ENCODE assay signal across 23 mouse cellular contexts in genomic region chr8:10821901-10822300, GRCm38 (mm10).
DNase-seq lines count a peak whose midpoint lies in the region; ATAC-seq lines count a peak whose summit lies in the region.
"Had no signal": no experiment of that assay in that cellular context is flagged by ENCODE, and none has a peak within 500 bp of the region (broad histone marks: within the 10 kb centered on the region; RNA-seq: fewer than 3 reads in every experiment).

No protein-coding gene starts in this region.

- H3K27ac ChIP-seq in embryonic facial prominence, embryonic 11.5 days (replicated peaks; ENCODE audit: low read depth, low read length) = no peak overlapping the region
- H3K27ac ChIP-seq: embryonic facial prominence, embryonic 12.5 days; embryonic facial prominence, embryonic 15.5 days; forebrain, embryonic 10.5 days; forebrain, embryonic 12.5 days had no signal

- no peak overlapping the region for H3K4me2 ChIP-seq in embryonic facial prominence, embryonic 11.5 days (ENCODE audit: low read depth, low read length)
- H3K4me2 ChIP-seq: embryonic facial prominence, embryonic 12.5 days; embryonic facial prominence, embryonic 15.5 days; forebrain, embryonic 12.5 days had no signal

- no peaks in the 10 kb centered on the region for H3K9me3 ChIP-seq in embryonic facial prominence, embryonic 11.5 days (replicated peaks; ENCODE audit: control insufficient read depth, low read length)
- H3K9me3 ChIP-seq: embryonic facial prominence, embryonic 12.5 days; embryonic facial prominence, embryonic 15.5 days; forebrain, embryonic 10.5 days; forebrain, embryonic 12.5 days had no signal

- H3K4me1 ChIP-seq in embryonic facial prominence, embryonic 11.5 days (ENCODE audit: control insufficient read depth, insufficient read depth, low read length) = no peaks in the 10 kb centered on the region; the same call in 1 of the 2 replicates
- H3K4me1 ChIP-seq: embryonic facial prominence, embryonic 12.5 days; embryonic facial prominence, embryonic 15.5 days; forebrain, embryonic 12.5 days had no signal

- H3K27me3 ChIP-seq in embryonic facial prominence, embryonic 11.5 days (ENCODE audit: control insufficient read depth, insufficient read depth, low read length) = no peaks in the 10 kb centered on the region
- H3K27me3 ChIP-seq: embryonic facial prominence, embryonic 12.5 days; embryonic facial prominence, embryonic 15.5 days; forebrain, embryonic 12.5 days had no signal

- H3K36me3 ChIP-seq in embryonic facial prominence, embryonic 11.5 days (replicated peaks; ENCODE audit: control insufficient read depth, insufficient read depth, low read depth, low read length) = no peaks in the 10 kb centered on the region
- H3K36me3 ChIP-seq: embryonic facial prominence, embryonic 12.5 days; embryonic facial prominence, embryonic 15.5 days; forebrain, embryonic 10.5 days; forebrain, embryonic 12.5 days had no signal

- H3K4me3 ChIP-seq in embryonic facial prominence, embryonic 11.5 days (ENCODE audit: low read depth, low read length) = no peak overlapping the region
- H3K4me3 ChIP-seq: embryonic facial prominence, embryonic 12.5 days; embryonic facial prominence, embryonic 15.5 days; erythroblast, embryonic 14.5 days; forebrain, embryonic 10.5 days; forebrain, embryonic 12.5 days had no signal

- ATAC-seq in embryonic facial prominence, embryonic 11.5 days (replicated peaks; ENCODE audit: insufficient number of reproducible peaks, low FRiP score, low TSS enrichment, low read depth) = no peak
- ATAC-seq: forebrain, embryonic 14.5 days; forebrain, embryonic 16.5 days; Patski had no signal

- DNase-seq in embryo, embryonic 11 days = peak; percentile 24
- no peak for DNase-seq in embryo, embryonic 9.5 days (ENCODE audit: extremely low spot score)
- DNase-seq in ZHBTc4 (ENCODE audit: low read depth, low spot score) = peak; percentile 18
- peak; percentile 76 for DNase-seq in embryonic facial prominence, embryonic 11.5 days (ENCODE audit: low spot score)
- DNase-seq in forelimb bud, embryonic 11.5 days (ENCODE audit: low read depth, low spot score) = peak; percentile 34
- DNase-seq in c-Kit-positive CD71-positive TER-119-positive erythroid progenitor cells, embryonic 14.5 days (ENCODE audit: low spot score) = no peak
- no peak for DNase-seq in spleen, adult 12 weeks (ENCODE audit: low spot score)
- DNase-seq in retina, embryonic 14.5 days (ENCODE audit: low spot score) = no peak
- DNase-seq: adrenal gland, adult 8-10 months; adrenal gland, postnatal 25 days; cerebellum, adult 11-12 months; cerebellum, adult 2 months; cerebellum, adult 9-10 months; cerebellum, postnatal 10 days; cerebellum, postnatal 25 days had no signal

- WGBS in embryonic facial prominence, embryonic 11.5 days = 46% methylated on average over 2 of the region's 2 CpGs

- H3K9ac ChIP-seq in embryonic facial prominence, embryonic 11.5 days (replicated peaks; ENCODE audit: low read length) = no peak overlapping the region
- H3K9ac ChIP-seq: embryonic facial prominence, embryonic 12.5 days; embryonic facial prominence, embryonic 15.5 days; forebrain, embryonic 12.5 days had no signal

Comparison
In these comparisons a context has a peak if more than half of its experiments do, and no peak if none do; other contexts are left out.
1. DNase-seq: peak in embryo, embryonic 11 days (single experiment), ZHBTc4 (single experiment), embryonic facial prominence, embryonic 11.5 days (single experiment) and forelimb bud, embryonic 11.5 days (single experiment); none in embryo, embryonic 9.5 days (single experiment), c-Kit-positive CD71-positive TER-119-positive erythroid progenitor cells, embryonic 14.5 days (single experiment), spleen, adult 12 weeks (single experiment) and retina, embryonic 14.5 days (single experiment).